Mouse (Mus musculus): ENCODE results near the gene Lrrc1. TPM values are rescaled to one million over a fixed set of nuclear protein-coding genes. Genes with fewer than 3 reads are reported as not detected.
A peak's percentile ranks its signal among the peaks of the same experiment; 100 is the strongest.

The Lrrc1 gene
- polyA plus RNA-seq, 1 experiment from 2014 or later: 23.2 TPM

GRCm38 (mm10) chr9:77487427-77487826, 57.2 kb downstream of the Lrrc1 start:
- WGBS: 87% methylated on average over 7 of the region's 7 CpGs
- no peaks in the 10 kb centered on the region for H3K27me3 ChIP-seq (ENCODE audit: insufficient read depth, low read length)
- H3K9me3 ChIP-seq (ENCODE audit: low read length): no peaks in the 10 kb centered on the region
- H3K36me3 ChIP-seq (ENCODE audit: insufficient read depth, low read length): no peaks in the 10 kb centered on the region
- H3K4me3 ChIP-seq (ENCODE audit: low read length): no peak overlapping the region
- peaks cover 2% of the 10 kb centered on the region; the same call in 1 of the 2 replicates for H3K4me1 ChIP-seq (ENCODE audit: insufficient read depth, low read length)
- H3K27ac ChIP-seq (ENCODE audit: low read length): no peak overlapping the region
- H3K4me2 ChIP-seq (replicated peaks; ENCODE audit: low read depth, low read length): no peak overlapping the region
- no peak for ATAC-seq (ENCODE audit: low FRiP score, low TSS enrichment)
- no peak overlapping the region for H3K9ac ChIP-seq (replicated peaks; ENCODE audit: low read length)

- ATAC-seq (ENCODE audit: low FRiP score, low TSS enrichment): no peak
- Histone ChIP-seq H3K36me3 (ENCODE audit: insufficient read depth, low read length) (no peaks in the 10 kb centered on the region), H3K4me3 (ENCODE audit: low read length) (no peak overlapping the region), H3K4me1 (ENCODE audit: insufficient read depth, low read length) (peaks cover 13% of the 10 kb centered on the region), H3K9ac (replicated peaks; ENCODE audit: low read length) (no peak overlapping the region), H3K27ac (ENCODE audit: low read length) (no peak overlapping the region), H3K9me3 (ENCODE audit: low read length) (no peaks in the 10 kb centered on the region), H3K4me2 (replicated peaks; ENCODE audit: low read depth, low read length) (no peak overlapping the region), H3K27me3 (ENCODE audit: insufficient read depth, low read length) (no peaks in the 10 kb centered on the region)
- 85% methylated on average over 12 of the region's 12 CpGs for WGBS
Measured at GRCm38 (mm10) chr9:77485915-77486314, 58.8 kb downstream of the Lrrc1 start.

GRCm38 (mm10) chr9:77484751-77485150, 59.9 kb downstream of the Lrrc1 start:
- no peak overlapping the region for H3K27ac ChIP-seq (ENCODE audit: low read length)
- no peak overlapping the region for H3K4me2 ChIP-seq (replicated peaks; ENCODE audit: low read depth, low read length)
- peaks cover 25% of the 10 kb centered on the region for H3K4me1 ChIP-seq (ENCODE audit: insufficient read depth, low read length)
- H3K9ac ChIP-seq (replicated peaks; ENCODE audit: low read length): no peak overlapping the region
- no peaks in the 10 kb centered on the region for H3K36me3 ChIP-seq (ENCODE audit: insufficient read depth, low read length)
- H3K9me3 ChIP-seq (ENCODE audit: low read length): no peaks in the 10 kb centered on the region
- ATAC-seq (ENCODE audit: low FRiP score, low TSS enrichment): no peak
- H3K4me3 ChIP-seq (ENCODE audit: low read length): no peak overlapping the region
- WGBS: 94% methylated on average over 10 of the region's 10 CpGs
- no peaks in the 10 kb centered on the region for H3K27me3 ChIP-seq (ENCODE audit: insufficient read depth, low read length)

GRCm38 (mm10) chr9:77483559-77483958, 61.1 kb downstream of the Lrrc1 start:
- Histone ChIP-seq H3K4me3 (ENCODE audit: low read length) (no peak overlapping the region), H3K4me1 (ENCODE audit: insufficient read depth, low read length) (peaks cover 28% of the 10 kb centered on the region), H3K4me2 (replicated peaks; ENCODE audit: low read depth, low read length) (no peak overlapping the region), H3K36me3 (ENCODE audit: insufficient read depth, low read length) (no peaks in the 10 kb centered on the region), H3K27me3 (ENCODE audit: insufficient read depth, low read length) (no peaks in the 10 kb centered on the region), H3K27ac (ENCODE audit: low read length) (no peak overlapping the region), H3K9me3 (ENCODE audit: low read length) (no peaks in the 10 kb centered on the region), H3K9ac (replicated peaks; ENCODE audit: low read length) (no peak overlapping the region)
- no peak for ATAC-seq (ENCODE audit: low FRiP score, low TSS enrichment)
- WGBS: 88% methylated on average over 3 of the region's 3 CpGs

GRCm38 (mm10) chr9:77482281-77482680, 62.4 kb downstream of the Lrrc1 start:
- 60% methylated on average over 5 of the region's 5 CpGs for WGBS
- no peaks in the 10 kb centered on the region for H3K36me3 ChIP-seq (ENCODE audit: insufficient read depth, low read length)
- no peaks in the 10 kb centered on the region for H3K27me3 ChIP-seq (ENCODE audit: insufficient read depth, low read length)
- H3K4me2 ChIP-seq (replicated peaks; ENCODE audit: low read depth, low read length): no peak overlapping the region
- H3K9ac ChIP-seq (replicated peaks; ENCODE audit: low read length): no peak overlapping the region
- no peak overlapping the region for H3K4me3 ChIP-seq (ENCODE audit: low read length)
- H3K27ac ChIP-seq (ENCODE audit: low read length): no peak overlapping the region
- H3K4me1 ChIP-seq (ENCODE audit: insufficient read depth, low read length): peaks cover 28% of the 10 kb centered on the region
- H3K9me3 ChIP-seq (ENCODE audit: low read length): no peaks in the 10 kb centered on the region
- ATAC-seq (ENCODE audit: low FRiP score, low TSS enrichment): no peak

GRCm38 (mm10) chr9:77481380-77481779, 63.3 kb downstream of the Lrrc1 start:
- Histone ChIP-seq H3K4me1 (ENCODE audit: insufficient read depth, low read length) (peaks cover 31% of the 10 kb centered on the region), H3K27me3 (ENCODE audit: insufficient read depth, low read length) (no peaks in the 10 kb centered on the region), H3K4me3 (ENCODE audit: low read length) (no peak overlapping the region), H3K4me2 (replicated peaks; ENCODE audit: low read depth, low read length) (no peak overlapping the region), H3K9ac (replicated peaks; ENCODE audit: low read length) (no peak overlapping the region), H3K36me3 (ENCODE audit: insufficient read depth, low read length) (no peaks in the 10 kb centered on the region), H3K9me3 (ENCODE audit: low read length) (no peaks in the 10 kb centered on the region), H3K27ac (ENCODE audit: low read length) (no peak overlapping the region)
- ATAC-seq (ENCODE audit: low FRiP score, low TSS enrichment): no peak
- WGBS: 59% methylated on average over 7 of the region's 7 CpGs

- no peak for ATAC-seq (ENCODE audit: low FRiP score, low TSS enrichment)
Measured at GRCm38 (mm10) chr9:77480574-77481319, 63.9 kb downstream of the Lrrc1 start.

GRCm38 (mm10) chr9:77480001-77480400, 64.7 kb downstream of the Lrrc1 start:
- H3K36me3 ChIP-seq (ENCODE audit: insufficient read depth, low read length): no peaks in the 10 kb centered on the region
- no peaks in the 10 kb centered on the region for H3K27me3 ChIP-seq (ENCODE audit: insufficient read depth, low read length)
- H3K27ac ChIP-seq (ENCODE audit: low read length): peak overlapping the region; percentile 3; the same call in 1 of the 2 replicates
- WGBS: 39% methylated on average over 7 of the region's 7 CpGs
- no peak overlapping the region for H3K4me3 ChIP-seq (ENCODE audit: low read length)
- no peak overlapping the region for H3K9ac ChIP-seq (replicated peaks; ENCODE audit: low read length)
- H3K4me1 ChIP-seq (ENCODE audit: insufficient read depth, low read length): peaks cover 32% of the 10 kb centered on the region
- H3K9me3 ChIP-seq (ENCODE audit: low read length): no peaks in the 10 kb centered on the region
- ATAC-seq (ENCODE audit: low FRiP score, low TSS enrichment): peak; percentile 46; the same call in 1 of the 2 replicates
- H3K4me2 ChIP-seq (replicated peaks; ENCODE audit: low read depth, low read length): no peak overlapping the region

More at GRCm38 (mm10) chr9:77480574-77481319, 63.9 kb downstream of the Lrrc1 start:
- H3K4me3 ChIP-seq (ENCODE audit: low read length): no peak overlapping the region
- no peak overlapping the region for H3K9ac ChIP-seq (replicated peaks; ENCODE audit: low read length)
- H3K27me3 ChIP-seq (ENCODE audit: insufficient read depth, low read length): no peaks in the 10 kb centered on the region
- H3K27ac ChIP-seq (ENCODE audit: low read length): peak overlapping the region; percentile 27; the same call in 1 of the 2 replicates
- H3K9me3 ChIP-seq (ENCODE audit: low read length): no peaks in the 10 kb centered on the region
- 67% methylated on average over 9 of the region's 9 CpGs for WGBS
- no peak overlapping the region for H3K4me2 ChIP-seq (replicated peaks; ENCODE audit: low read depth, low read length)
- peaks cover 32% of the 10 kb centered on the region for H3K4me1 ChIP-seq (ENCODE audit: insufficient read depth, low read length)
- H3K36me3 ChIP-seq (ENCODE audit: insufficient read depth, low read length): no peaks in the 10 kb centered on the region

- H3K4me3 ChIP-seq (ENCODE audit: low read length): no peak overlapping the region
- peaks cover 32% of the 10 kb centered on the region for H3K4me1 ChIP-seq (ENCODE audit: insufficient read depth, low read length)
- H3K9me3 ChIP-seq (ENCODE audit: low read length): no peaks in the 10 kb centered on the region
- no peak overlapping the region for H3K9ac ChIP-seq (replicated peaks; ENCODE audit: low read length)
- ATAC-seq (ENCODE audit: low FRiP score, low TSS enrichment): no peak
- 77% methylated on average over 10 of the region's 10 CpGs for WGBS
- H3K27me3 ChIP-seq (ENCODE audit: insufficient read depth, low read length): no peaks in the 10 kb centered on the region
- no peak overlapping the region for H3K4me2 ChIP-seq (replicated peaks; ENCODE audit: low read depth, low read length)
- H3K36me3 ChIP-seq (ENCODE audit: insufficient read depth, low read length): no peaks in the 10 kb centered on the region
- H3K27ac ChIP-seq (ENCODE audit: low read length): no peak overlapping the region
Measured at GRCm38 (mm10) chr9:77478166-77478920, 66.3 kb downstream of the Lrrc1 start.

GRCm38 (mm10) chr9:77474535-77474934, 70.1 kb downstream of the Lrrc1 start:
- Histone ChIP-seq H3K9ac (replicated peaks; ENCODE audit: low read length) (no peak overlapping the region), H3K4me1 (ENCODE audit: insufficient read depth, low read length) (peaks cover 17% of the 10 kb centered on the region), H3K4me3 (ENCODE audit: low read length) (no peak overlapping the region), H3K36me3 (ENCODE audit: insufficient read depth, low read length) (no peaks in the 10 kb centered on the region), H3K4me2 (replicated peaks; ENCODE audit: low read depth, low read length) (no peak overlapping the region), H3K27ac (ENCODE audit: low read length) (0 out of 2 replicates have a peak overlapping the region, but pooled peaks have one; percentile 6), H3K9me3 (ENCODE audit: low read length) (no peaks in the 10 kb centered on the region), H3K27me3 (ENCODE audit: insufficient read depth, low read length) (no peaks in the 10 kb centered on the region)
- WGBS: 60% methylated on average over 4 of the region's 4 CpGs
- ATAC-seq (ENCODE audit: low FRiP score, low TSS enrichment): no peak
